Mouse (Mus musculus) heart, embryonic 14.5 days (tissue): ENCODE data around the gene Golga7b. TPM values are rescaled to one million over a fixed set of nuclear protein-coding genes. Genes with fewer than 3 reads are reported as not detected.

Source experiments
- ATAC-seq: fragments of 200-750 bp; cut with Nextera tagmentation; 2 replicates; pipeline ENCODE4 v1.8.0; 2017; ENCODE audit warnings: low read depth, moderate TSS enrichment; ENCODE audit not compliant: insufficient number of reproducible peaks, insufficient read depth, low FRiP score
- H3K27ac ChIP-seq, 2 experiments: fragments of 200-500 bp in 1 of 2; fragments of 300-500 bp in 1 of 2; sonication (generic) in 1 of 2; replicated peaks in 1 of 2; 2 replicates each; pipeline ENCODE4 v1.5.1; 2012 to 2014; ENCODE audit warnings: low read depth in 2 of 2, low read length in 2 of 2, control low read depth in 1 of 2, mild to moderate bottlenecking in 1 of 2, mixed read lengths in 1 of 2; ENCODE audit not compliant: control insufficient read depth in 1 of 2, insufficient read depth in 1 of 2
- H3K27me3 ChIP-seq: fragments of 300-500 bp; sonication (generic); 2 replicates; pipeline ENCODE4 v1.6.1; 2014; ENCODE audit warnings: mild to moderate bottlenecking, low read length, control low read depth; ENCODE audit not compliant: control insufficient read depth, insufficient read depth
- H3K36me3 ChIP-seq: fragments of 300-500 bp; sonication (generic); 2 replicates; pipeline ENCODE4 v1.6.1; 2014; ENCODE audit warnings: mild to moderate bottlenecking, control low read depth, low read length, mixed read lengths; ENCODE audit not compliant: control insufficient read depth, insufficient read depth
- H3K4me1 ChIP-seq, 2 experiments: fragments of 200-500 bp in 1 of 2; fragments of 300-500 bp in 1 of 2; sonication (generic) in 1 of 2; 2 replicates each; pipeline ENCODE4 v1.6.1; 2012 to 2014; ENCODE audit warnings: low read length in 2 of 2, control low read depth in 1 of 2, mixed read lengths in 1 of 2; ENCODE audit not compliant: control insufficient read depth in 2 of 2, insufficient read depth in 2 of 2
- H3K4me2 ChIP-seq: fragments of 300-500 bp; sonication (generic); 2 replicates; pipeline ENCODE4 v1.6.1; 2014; ENCODE audit warnings: mild to moderate bottlenecking, low read length
- H3K4me3 ChIP-seq, 2 experiments: fragments of 200-500 bp in 1 of 2; fragments of 300-500 bp in 1 of 2; sonication (generic) in 1 of 2; 2 replicates each; pipeline ENCODE4 v1.5.1; 2012 to 2014; ENCODE audit warnings: low read length in 2 of 2, mild to moderate bottlenecking in 2 of 2, control low read depth in 1 of 2, low read depth in 1 of 2, moderate library complexity in 1 of 2; ENCODE audit not compliant: control insufficient read depth in 1 of 2, insufficient read depth in 1 of 2
- H3K9ac ChIP-seq: fragments of 300-500 bp; sonication (generic); 2 replicates; pipeline ENCODE4 v1.6.1; 2014; ENCODE audit warnings: mild to moderate bottlenecking, low read length
- H3K9me3 ChIP-seq: fragments of 300-500 bp; sonication (generic); 2 replicates; pipeline ENCODE4 v1.6.1; 2016; ENCODE audit warnings: low read length, control low read depth; ENCODE audit not compliant: control insufficient read depth
- WGBS: fragments of 180-500 bp; shearing (Covaris S2); extraction: QIAGEN DNeasy Blood & Tissue Kit; methylation state at CpG from one replicate; pipeline ENCODE4 v1.1.7; 2014; 5-methylcytosine and 5-hydroxymethylcytosine counted together
- polyA plus RNA-seq: library from polyadenylated mRNA; unstranded; fragments of >200 nt; fragmentation: Nextera tagmentation; extraction: Ambion mirVana; gene quantifications from 2 replicates; pipeline ENCODE4 v1.2.1, GENCODE M21; 2014

The Golga7b gene
- polyA plus RNA-seq, 1 experiment from 2014 or later, result 0.11 TPM

DNA sequence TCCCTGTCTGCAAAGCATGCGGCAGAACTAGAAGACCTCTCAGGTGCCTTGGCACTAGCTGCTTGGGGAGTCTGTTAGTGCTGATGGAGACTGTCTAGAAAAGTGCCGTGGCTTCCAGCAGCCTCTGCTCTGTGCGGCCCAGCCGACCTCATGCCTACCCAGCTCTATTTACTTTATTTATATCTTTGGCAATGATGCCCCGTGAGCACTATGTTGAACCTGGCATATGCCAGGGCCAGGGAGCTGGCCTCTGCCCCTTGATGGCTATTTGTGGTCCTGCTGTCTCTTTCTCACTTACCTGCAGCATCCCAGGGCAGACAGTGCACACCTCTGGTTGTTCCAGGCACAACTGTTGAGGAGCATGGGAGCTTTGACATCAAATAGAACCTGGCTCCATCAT, 31.1 kb downstream of the Golga7b start:
- Histone ChIP-seq H3K9me3 (no peaks in the 10 kb centered on the region), H3K27ac (no peak overlapping the region), H3K36me3 (no peaks in the 10 kb centered on the region), H3K4me3 (no peak overlapping the region), H3K4me2 (no peak overlapping the region), H3K9ac (no peak overlapping the region), H3K27me3 (no peaks in the 10 kb centered on the region; the same call in 1 of the 2 replicates), H3K4me1 (peaks cover 0 to 3% of the 10 kb centered on the region in 2 experiments; a peak in 1 of 4 replicates)
- ATAC-seq, result no peak
- 72% methylated on average over 5 of the region's 5 CpGs for WGBS

GRCm38 (mm10) chr19:42279611-42280010, 32.2 kb downstream of the Golga7b start:
- no peak for ATAC-seq
- WGBS, result 52% methylated on average over 3 of the region's 3 CpGs

DNA sequence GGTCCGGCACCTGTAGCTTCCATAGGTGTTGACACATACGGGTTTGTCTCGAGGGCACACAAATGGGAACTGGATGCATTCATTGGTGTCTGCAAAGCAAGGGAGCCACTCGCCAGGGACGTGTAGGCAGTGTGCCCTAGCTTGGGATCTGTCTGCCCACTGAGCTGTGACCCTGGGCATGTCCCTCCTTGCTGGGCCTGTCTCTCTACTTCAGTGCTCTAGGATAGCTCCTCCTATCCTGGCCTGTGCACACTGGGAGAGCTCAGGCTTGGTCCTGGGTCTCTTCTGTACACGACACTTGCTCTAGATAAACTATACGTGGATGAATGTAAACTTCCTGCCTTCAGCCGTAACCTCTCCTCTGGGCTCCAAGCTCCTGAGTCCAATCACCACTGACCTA, 36.8 kb downstream of the Golga7b start:
- no peak overlapping the region for H3K4me3 ChIP-seq
- H3K9me3 ChIP-seq, result no peaks in the 10 kb centered on the region
- WGBS, result 61% methylated on average over 8 of the region's 8 CpGs
- H3K4me1 ChIP-seq, result peaks cover 3 to 5% of the 10 kb centered on the region in 2 experiments; a peak in 2 of 4 replicates
- H3K9ac ChIP-seq, result no peak overlapping the region
- H3K4me2 ChIP-seq, result no peak overlapping the region
- H3K27ac ChIP-seq, result no peak overlapping the region
- H3K36me3 ChIP-seq, result no peaks in the 10 kb centered on the region
- no peak for ATAC-seq
- no peaks in the 10 kb centered on the region for H3K27me3 ChIP-seq

More at GRCm38 (mm10) chr19:42279611-42280010, 32.2 kb downstream of the Golga7b start:
- Histone ChIP-seq H3K4me2 (no peak overlapping the region), H3K9me3 (no peaks in the 10 kb centered on the region), H3K27me3 (no peaks in the 10 kb centered on the region; the same call in 1 of the 2 replicates), H3K4me3 (no peak overlapping the region), H3K36me3 (no peaks in the 10 kb centered on the region), H3K27ac (no peak overlapping the region), H3K4me1 (peaks cover 0 to 3% of the 10 kb centered on the region in 2 experiments; a peak in 1 of 4 replicates), H3K9ac (no peak overlapping the region)

GRCm38 (mm10) chr19:42288361-42288760, 41.0 kb downstream of the Golga7b start:
- H3K4me3 ChIP-seq, result no peak overlapping the region
- ATAC-seq, result no peak

DNA sequence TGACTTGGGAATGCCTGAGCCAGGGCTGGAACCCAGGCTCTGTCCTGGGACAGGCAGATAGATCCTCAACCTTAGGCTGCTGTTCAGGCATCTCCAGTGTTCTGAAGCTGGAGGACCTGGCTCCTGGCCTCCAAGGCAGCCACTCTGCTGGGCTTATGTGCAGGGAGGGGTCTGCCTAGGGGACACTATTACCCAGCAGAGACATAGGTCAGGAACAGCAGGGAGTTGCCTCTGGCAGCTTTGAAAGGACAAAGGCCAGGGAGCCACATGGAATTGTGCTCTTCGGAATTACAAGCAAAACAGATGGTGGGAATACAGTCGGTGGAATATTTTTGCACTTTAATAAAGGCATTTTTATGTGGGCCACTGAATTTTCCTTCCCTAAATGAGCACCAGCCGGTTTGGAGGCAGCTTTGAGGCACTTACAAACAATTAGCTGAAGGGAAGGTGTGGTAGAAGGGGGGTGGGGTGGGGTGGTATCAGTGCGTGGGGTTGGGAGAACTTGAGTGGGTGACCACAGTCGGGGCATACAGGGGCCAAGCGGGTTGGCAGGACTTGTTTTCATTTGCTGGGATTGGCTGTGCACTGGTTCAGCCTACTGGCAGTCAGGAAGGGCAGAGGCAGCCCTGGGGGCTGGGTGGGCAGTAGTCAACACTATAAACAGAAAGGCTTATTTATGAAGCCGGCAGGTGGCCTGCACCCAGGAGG, 43.7 kb downstream of the Golga7b start:
- 28% methylated on average over 7 of the region's 7 CpGs for WGBS
- H3K4me1 ChIP-seq, result peaks cover 2 to 3% of the 10 kb centered on the region in 2 experiments; a peak in 2 of 4 replicates
- ATAC-seq, result no peak
- H3K9ac ChIP-seq, result no peak overlapping the region
- no peaks in the 10 kb centered on the region for H3K36me3 ChIP-seq
- no peaks in the 10 kb centered on the region; the same call in 1 of the 2 replicates for H3K27me3 ChIP-seq
- H3K4me2 ChIP-seq, result no peak overlapping the region
- H3K4me3 ChIP-seq, result no peak overlapping the region
- no peaks in the 10 kb centered on the region for H3K9me3 ChIP-seq
- no peak overlapping the region for H3K27ac ChIP-seq

More at GRCm38 (mm10) chr19:42288361-42288760, 41.0 kb downstream of the Golga7b start:
- no peaks in the 10 kb centered on the region; the same call in 1 of the 2 replicates for H3K27me3 ChIP-seq
- WGBS, result 30% methylated on average over 4 of the region's 4 CpGs
- H3K4me1 ChIP-seq, result peaks cover 2 to 3% of the 10 kb centered on the region in 2 experiments; a peak in 2 of 4 replicates
- no peak overlapping the region for H3K9ac ChIP-seq
- H3K27ac ChIP-seq, result no peak overlapping the region
- H3K4me2 ChIP-seq, result no peak overlapping the region
- no peaks in the 10 kb centered on the region for H3K36me3 ChIP-seq
- no peaks in the 10 kb centered on the region for H3K9me3 ChIP-seq

GRCm38 (mm10) chr19:42292106-42292505, 44.7 kb downstream of the Golga7b start:
- Histone ChIP-seq H3K27ac (no peak overlapping the region), H3K27me3 (no peaks in the 10 kb centered on the region; the same call in 1 of the 2 replicates), H3K4me1 (peaks cover 2 to 3% of the 10 kb centered on the region in 2 experiments; a peak in 2 of 4 replicates), H3K36me3 (no peaks in the 10 kb centered on the region), H3K9me3 (no peaks in the 10 kb centered on the region), H3K4me3 (no peak overlapping the region), H3K4me2 (no peak overlapping the region), H3K9ac (no peak overlapping the region)
- 54% methylated on average over 8 of the region's 8 CpGs for WGBS
- ATAC-seq, result no peak

GRCm38 (mm10) chr19:42293216-42293615, 45.8 kb downstream of the Golga7b start:
- Histone ChIP-seq H3K4me2 (no peak overlapping the region), H3K9ac (no peak overlapping the region), H3K27me3 (no peaks in the 10 kb centered on the region; the same call in 1 of the 2 replicates), H3K4me1 (peaks cover 1 to 2% of the 10 kb centered on the region in 2 experiments; a peak in 2 of 4 replicates), H3K36me3 (no peaks in the 10 kb centered on the region), H3K27ac (no peak overlapping the region), H3K4me3 (no peak overlapping the region), H3K9me3 (no peaks in the 10 kb centered on the region)
- 68% methylated on average over 6 of the region's 6 CpGs for WGBS
- ATAC-seq, result no peak
